Mouse (Mus musculus): ENCODE measurements at regions not wholly inside any gene's neighbourhood (a gene's known extent, or its start where the extent isn't known, plus 50 kb on each side); places are given as distances from the start of the nearest gene placed in this dataset.

- H3K4me1 ChIP-seq (ENCODE audit: insufficient read depth) = no peaks in the 10 kb centered on the region
- no peak overlapping the region for H3K4me3 ChIP-seq (ENCODE audit: low read depth, low read length)
- H3K4me2 ChIP-seq (ENCODE audit: low read depth) = no peak overlapping the region
- H3K36me3 ChIP-seq (ENCODE audit: insufficient read depth) = no peaks in the 10 kb centered on the region
- H3K9ac ChIP-seq = no peak overlapping the region
- H3K27me3 ChIP-seq (ENCODE audit: insufficient read depth, low read length) = no peaks in the 10 kb centered on the region
- DNase-seq (no peak), ATAC-seq (no peak)
- TF ChIP-seq CTCF (IDR thresholded peaks at IDR 0.05; ENCODE audit: low read depth) = no peak
- WGBS = 61% methylated on average over 1 of the region's 1 CpGs
- no peaks in the 10 kb centered on the region for H3K9me3 ChIP-seq (ENCODE audit: low read length)
- no peak overlapping the region for H3K27ac ChIP-seq (ENCODE audit: low read depth, low read length)
Measured at GRCm38 (mm10) chr14:62051923-62052322, 240.5 kb upstream of the Rnaseh2b start.

GRCm38 (mm10) chr14:62053004-62053403 is 239.4 kb upstream of the Rnaseh2b start:
- no peak for ATAC-seq
- Histone ChIP-seq H3K36me3 (ENCODE audit: insufficient read depth) (no peaks in the 10 kb centered on the region), H3K4me3 (ENCODE audit: low read depth, low read length) (no peak overlapping the region), H3K4me2 (ENCODE audit: low read depth) (no peak overlapping the region), H3K4me1 (ENCODE audit: insufficient read depth) (no peaks in the 10 kb centered on the region), H3K27me3 (ENCODE audit: insufficient read depth, low read length) (no peaks in the 10 kb centered on the region), H3K27ac (ENCODE audit: low read depth, low read length) (no peak overlapping the region), H3K9me3 (ENCODE audit: low read length) (no peaks in the 10 kb centered on the region), H3K9ac (no peak overlapping the region)
- no peak for TF ChIP-seq CTCF (IDR thresholded peaks at IDR 0.05; ENCODE audit: low read depth)
- WGBS = 86% methylated on average over 6 of the region's 6 CpGs
- no peak for DNase-seq

GRCm38 (mm10) chr14:62057096-62057495 is 235.3 kb upstream of the Rnaseh2b start:
- H3K27me3 ChIP-seq (ENCODE audit: insufficient read depth, low read length) = no peaks in the 10 kb centered on the region
- H3K27ac ChIP-seq (ENCODE audit: low read depth, low read length) = no peak overlapping the region
- no peaks in the 10 kb centered on the region for H3K4me1 ChIP-seq (ENCODE audit: insufficient read depth)
- DNase-seq (no peak), ATAC-seq (no peak)
- no peaks in the 10 kb centered on the region for H3K9me3 ChIP-seq (ENCODE audit: low read length)
- no peak overlapping the region for H3K4me3 ChIP-seq (ENCODE audit: low read depth, low read length)
- no peak overlapping the region for H3K4me2 ChIP-seq (ENCODE audit: low read depth)
- no peak overlapping the region for H3K9ac ChIP-seq
- no peak for TF ChIP-seq CTCF (IDR thresholded peaks at IDR 0.05; ENCODE audit: low read depth)
- no peaks in the 10 kb centered on the region for H3K36me3 ChIP-seq (ENCODE audit: insufficient read depth)
- WGBS = 66% methylated on average over 4 of the region's 4 CpGs

- no peak for DNase-seq
- Histone ChIP-seq H3K9ac (no peak overlapping the region), H3K4me1 (ENCODE audit: insufficient read depth) (no peaks in the 10 kb centered on the region), H3K9me3 (ENCODE audit: low read length) (no peaks in the 10 kb centered on the region), H3K27ac (ENCODE audit: low read depth, low read length) (no peak overlapping the region), H3K4me3 (ENCODE audit: low read depth, low read length) (no peak overlapping the region), H3K27me3 (ENCODE audit: insufficient read depth, low read length) (no peaks in the 10 kb centered on the region), H3K4me2 (ENCODE audit: low read depth) (no peak overlapping the region), H3K36me3 (ENCODE audit: insufficient read depth) (no peaks in the 10 kb centered on the region)
- WGBS = 80% methylated on average over 1 of the region's 1 CpGs
- no peak for ATAC-seq
- TF ChIP-seq CTCF (IDR thresholded peaks at IDR 0.05; ENCODE audit: low read depth) = no peak
Measured at GRCm38 (mm10) chr14:62058100-62058499, 234.3 kb upstream of the Rnaseh2b start.

- DNase-seq (no peak), ATAC-seq (no peak)
- Histone ChIP-seq H3K9me3 (ENCODE audit: low read length) (no peaks in the 10 kb centered on the region; the same call in 1 of the 2 replicates), H3K9ac (no peak overlapping the region), H3K27me3 (ENCODE audit: insufficient read depth, low read length) (no peaks in the 10 kb centered on the region), H3K36me3 (ENCODE audit: insufficient read depth) (no peaks in the 10 kb centered on the region), H3K4me1 (ENCODE audit: insufficient read depth) (no peaks in the 10 kb centered on the region), H3K4me2 (ENCODE audit: low read depth) (no peak overlapping the region), H3K4me3 (ENCODE audit: low read depth, low read length) (no peak overlapping the region), H3K27ac (ENCODE audit: low read depth, low read length) (no peak overlapping the region)
- 85% methylated on average over 6 of the region's 6 CpGs for WGBS
- no peak for TF ChIP-seq CTCF (IDR thresholded peaks at IDR 0.05; ENCODE audit: low read depth)
Measured at GRCm38 (mm10) chr14:62071140-62071539, 221.2 kb upstream of the Rnaseh2b start.

GRCm38 (mm10) chr14:62084047-62084446 is 208.3 kb upstream of the Rnaseh2b start:
- H3K27ac ChIP-seq (ENCODE audit: low read depth, low read length) = no peak overlapping the region
- H3K9me3 ChIP-seq (ENCODE audit: low read length) = no peaks in the 10 kb centered on the region
- WGBS = 68% methylated on average over 2 of the region's 2 CpGs
- no peaks in the 10 kb centered on the region for H3K36me3 ChIP-seq (ENCODE audit: insufficient read depth)
- DNase-seq (no peak), ATAC-seq (no peak)
- H3K4me2 ChIP-seq (ENCODE audit: low read depth) = no peak overlapping the region
- no peaks in the 10 kb centered on the region for H3K27me3 ChIP-seq (ENCODE audit: insufficient read depth, low read length)
- H3K9ac ChIP-seq = no peak overlapping the region
- no peak overlapping the region for H3K4me3 ChIP-seq (ENCODE audit: low read depth, low read length)
- TF ChIP-seq CTCF (IDR thresholded peaks at IDR 0.05; ENCODE audit: low read depth) = no peak
- H3K4me1 ChIP-seq (ENCODE audit: insufficient read depth) = no peaks in the 10 kb centered on the region

GRCm38 (mm10) chr14:62088174-62088573 is 204.2 kb upstream of the Rnaseh2b start:
- TF ChIP-seq CTCF (IDR thresholded peaks at IDR 0.05; ENCODE audit: low read depth) = no peak
- Histone ChIP-seq H3K27ac (ENCODE audit: low read depth, low read length) (no peak overlapping the region), H3K4me2 (ENCODE audit: low read depth) (no peak overlapping the region), H3K9me3 (ENCODE audit: low read length) (no peaks in the 10 kb centered on the region), H3K4me1 (ENCODE audit: insufficient read depth) (no peaks in the 10 kb centered on the region), H3K27me3 (ENCODE audit: insufficient read depth, low read length) (no peaks in the 10 kb centered on the region), H3K36me3 (ENCODE audit: insufficient read depth) (no peaks in the 10 kb centered on the region), H3K4me3 (ENCODE audit: low read depth, low read length) (no peak overlapping the region), H3K9ac (no peak overlapping the region)
- WGBS = 89% methylated on average over 3 of the region's 3 CpGs
- DNase-seq = no peak
- no peak for ATAC-seq

GRCm38 (mm10) chr14:62117532-62117931 is 174.9 kb upstream of the Rnaseh2b start:
- Histone ChIP-seq H3K9me3 (ENCODE audit: low read length) (no peaks in the 10 kb centered on the region), H3K4me1 (ENCODE audit: insufficient read depth) (no peaks in the 10 kb centered on the region), H3K27ac (ENCODE audit: low read depth, low read length) (no peak overlapping the region), H3K4me3 (ENCODE audit: low read depth, low read length) (no peak overlapping the region), H3K27me3 (ENCODE audit: insufficient read depth, low read length) (no peaks in the 10 kb centered on the region), H3K36me3 (ENCODE audit: insufficient read depth) (no peaks in the 10 kb centered on the region), H3K9ac (no peak overlapping the region), H3K4me2 (ENCODE audit: low read depth) (no peak overlapping the region)
- ATAC-seq = no peak
- no peak for DNase-seq
- TF ChIP-seq CTCF (IDR thresholded peaks at IDR 0.05; ENCODE audit: low read depth) = no peak
- 86% methylated on average over 3 of the region's 3 CpGs for WGBS

Measured in forebrain, postnatal 0 days (tissue).